Mouse (Mus musculus) myocyte (in vitro differentiated cells): ENCODE measurements at regions not wholly inside any gene's neighbourhood (a gene's known extent, or its start where the extent isn't known, plus 50 kb on each side); places are given as distances from the start of the nearest gene placed in this dataset.

ENCODE experiments used
- CEBPB ChIP-seq: IDR thresholded peaks from 2 replicates; pipeline ENCODE4 v1.6.1; 2011; ENCODE audit warnings: mild to moderate bottlenecking, moderate library complexity; ENCODE audit not compliant: poor library complexity, insufficient read depth, severe bottlenecking
- E2F4 ChIP-seq: IDR thresholded peaks from one replicate; pipeline ENCODE4 v1.6.1; 2011; ENCODE audit warnings: mild to moderate bottlenecking, control low read depth, moderate library complexity; ENCODE audit not compliant: insufficient read depth
- MYOD1 ChIP-seq, 3 experiments: IDR thresholded peaks; one replicate each; pipeline ENCODE4 v1.6.1; 2011; ENCODE audit warnings: control low read depth in 2 of 3, low read depth in 2 of 3, mild to moderate bottlenecking in 2 of 3, moderate library complexity in 1 of 3; ENCODE audit not compliant: insufficient read length in 2 of 3, control insufficient read depth in 1 of 3
- MYOG ChIP-seq, 3 experiments: IDR thresholded peaks; one replicate each; pipeline ENCODE4 v1.6.1; 2011; ENCODE audit warnings: control low read depth in 2 of 3, low read depth in 2 of 3, mild to moderate bottlenecking in 2 of 3; ENCODE audit not compliant: insufficient read length in 2 of 3, control insufficient read depth in 1 of 3, insufficient read depth in 1 of 3
- POLR2A ChIP-seq: IDR thresholded peaks from one replicate; pipeline ENCODE4 v1.6.1; 2011; ENCODE audit warnings: low read depth, mild to moderate bottlenecking, control low read depth, moderate library complexity; ENCODE audit not compliant: insufficient read length
- POLR2AphosphoS2 ChIP-seq: IDR thresholded peaks from one replicate; pipeline ENCODE4 v1.6.1; 2011; ENCODE audit warnings: low read depth, control low read depth; ENCODE audit not compliant: insufficient read length
- REST ChIP-seq: IDR thresholded peaks from one replicate; pipeline ENCODE4 v1.6.1; 2011; ENCODE audit warnings: mild to moderate bottlenecking, control low read depth, moderate library complexity; ENCODE audit not compliant: insufficient read depth, insufficient read length
- TCF12 ChIP-seq: IDR thresholded peaks from one replicate; pipeline ENCODE4 v1.6.1; 2011; ENCODE audit warnings: mild to moderate bottlenecking, control low read depth; ENCODE audit not compliant: poor library complexity, insufficient read depth, severe bottlenecking
- TCF3 ChIP-seq: IDR thresholded peaks from one replicate; pipeline ENCODE4 v1.6.1; 2011; ENCODE audit warnings: low read depth, control low read depth; ENCODE audit not compliant: insufficient read length
- USF1 ChIP-seq: IDR thresholded peaks from one replicate; pipeline ENCODE4 v1.6.1; 2011; ENCODE audit warnings: low read depth, mild to moderate bottlenecking, control low read depth, moderate library complexity

GRCm38 (mm10) chr2:51549125-51549524, 78.2 kb upstream of the Tas2r134 start:
- TF ChIP-seq E2F4 (no peak), TCF3 (no peak), POLR2AphosphoS2 (no peak), MYOD1 (IDR thresholded peaks at IDR 0.05; ENCODE audit: control insufficient read depth in 1 of 3, insufficient read length in 2 of 3, low read depth in 2 of 3) (no peak), POLR2A (no peak), CEBPB (no peak), TCF12 (no peak), USF1 (no peak), MYOG (IDR thresholded peaks at IDR 0.05; ENCODE audit: control insufficient read depth in 1 of 3, insufficient read depth in 1 of 3, insufficient read length in 2 of 3, low read depth in 2 of 3) (no peak), REST (no peak)
